Mouse (Mus musculus): ENCODE data around the gene Ctnnd2. TPM values are rescaled to one million over a fixed set of nuclear protein-coding genes. Genes with fewer than 3 reads are reported as not detected.

The Ctnnd2 gene
- polyA plus RNA-seq, 1 experiment from 2014 or later = 0.85 TPM

- H3K9ac ChIP-seq (ENCODE audit: low read depth, low read length) = no peak overlapping the region
- H3K4me1 ChIP-seq (replicated peaks; ENCODE audit: control insufficient read depth, insufficient read depth, low read length) = no peaks in the 10 kb centered on the region
- no peaks in the 10 kb centered on the region for H3K27me3 ChIP-seq (replicated peaks; ENCODE audit: control insufficient read depth, insufficient read depth, low read length)
- DNase-seq (ENCODE audit: low spot score) (no peak), ATAC-seq (replicated peaks; ENCODE audit: low FRiP score) (no peak)
- H3K9me3 ChIP-seq (ENCODE audit: control insufficient read depth, low read length) = no peaks in the 10 kb centered on the region; the same call in 1 of the 2 replicates
- H3K36me3 ChIP-seq (ENCODE audit: control insufficient read depth, insufficient read depth, low read length) = no peaks in the 10 kb centered on the region
- H3K27ac ChIP-seq (ENCODE audit: low read depth, low read length) = no peak overlapping the region
- 18% methylated on average over 6 of the region's 6 CpGs for WGBS
- no peak overlapping the region for H3K4me3 ChIP-seq (ENCODE audit: low read depth, low read length)
- no peak overlapping the region for H3K4me2 ChIP-seq
These were observed 568.3 kb downstream of the Ctnnd2 start for GRCm38 (mm10) chr15:30740728-30741127.

GRCm38 (mm10) chr15:30757991-30758390, 585.6 kb downstream of the Ctnnd2 start:
- Histone ChIP-seq H3K4me2 (no peak overlapping the region), H3K36me3 (ENCODE audit: control insufficient read depth, insufficient read depth, low read length) (no peaks in the 10 kb centered on the region), H3K27me3 (replicated peaks; ENCODE audit: control insufficient read depth, insufficient read depth, low read length) (no peaks in the 10 kb centered on the region), H3K4me3 (ENCODE audit: low read depth, low read length) (no peak overlapping the region), H3K9ac (ENCODE audit: low read depth, low read length) (no peak overlapping the region), H3K4me1 (replicated peaks; ENCODE audit: control insufficient read depth, insufficient read depth, low read length) (no peaks in the 10 kb centered on the region), H3K27ac (ENCODE audit: low read depth, low read length) (no peak overlapping the region), H3K9me3 (ENCODE audit: control insufficient read depth, low read length) (no peaks in the 10 kb centered on the region)
- WGBS = 64% methylated on average over 2 of the region's 2 CpGs
- no peak for ATAC-seq (replicated peaks; ENCODE audit: low FRiP score)
- no peak for DNase-seq (ENCODE audit: low spot score)

- 82% methylated on average over 5 of the region's 5 CpGs for whole genome bisulfite sequencing
- ATAC-seq (replicated peaks; ENCODE audit: low FRiP score) (no peak), DNase-seq (ENCODE audit: low spot score) (no peak)
- no peaks in the 10 kb centered on the region for H3K4me1 ChIP-seq (replicated peaks; ENCODE audit: control insufficient read depth, insufficient read depth, low read length)
- H3K27ac ChIP-seq (ENCODE audit: low read depth, low read length) = no peak overlapping the region
- H3K27me3 ChIP-seq (replicated peaks; ENCODE audit: control insufficient read depth, insufficient read depth, low read length) = no peaks in the 10 kb centered on the region
- no peak overlapping the region for H3K4me2 ChIP-seq
- no peaks in the 10 kb centered on the region for H3K9me3 ChIP-seq (ENCODE audit: control insufficient read depth, low read length)
- H3K9ac ChIP-seq (ENCODE audit: low read depth, low read length) = no peak overlapping the region
- H3K4me3 ChIP-seq (ENCODE audit: low read depth, low read length) = no peak overlapping the region
- no peaks in the 10 kb centered on the region for H3K36me3 ChIP-seq (ENCODE audit: control insufficient read depth, insufficient read depth, low read length)
These were observed 589.8 kb downstream of the Ctnnd2 start for GRCm38 (mm10) chr15:30762211-30762610.

DNA sequence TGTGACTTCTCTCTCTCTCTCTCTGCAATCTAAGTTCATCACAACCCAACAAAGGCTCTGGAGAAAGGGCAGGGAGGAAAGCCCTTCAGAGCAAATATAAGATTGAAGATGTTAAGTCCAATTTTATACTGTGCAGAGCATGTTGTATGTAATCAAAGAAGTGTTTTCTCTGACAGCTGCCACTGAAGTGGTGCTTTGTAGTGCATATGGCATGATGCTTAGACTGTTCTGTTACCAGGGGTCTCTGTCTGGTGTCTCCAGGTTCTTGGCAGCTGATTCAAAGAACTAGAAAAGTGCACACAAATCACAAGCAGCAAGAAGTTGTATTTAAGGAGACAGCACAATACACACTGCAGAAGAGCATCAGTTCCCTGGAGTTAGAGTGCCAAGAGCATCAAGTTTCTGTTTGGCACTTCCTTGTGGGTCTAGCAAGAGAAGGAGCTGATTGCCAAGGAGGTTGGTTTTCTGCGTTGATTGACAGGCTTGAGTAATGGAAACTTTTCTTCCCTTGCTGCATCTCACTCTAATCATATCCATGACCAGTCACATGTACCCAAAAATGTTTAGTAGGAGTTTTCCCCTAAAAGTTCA, 590.4 kb downstream of the Ctnnd2 start:
- Histone ChIP-seq H3K9me3 (ENCODE audit: control insufficient read depth, low read length) (no peaks in the 10 kb centered on the region), H3K4me1 (replicated peaks; ENCODE audit: control insufficient read depth, insufficient read depth, low read length) (no peaks in the 10 kb centered on the region), H3K9ac (ENCODE audit: low read depth, low read length) (no peak overlapping the region), H3K27ac (ENCODE audit: low read depth, low read length) (no peak overlapping the region), H3K36me3 (ENCODE audit: control insufficient read depth, insufficient read depth, low read length) (no peaks in the 10 kb centered on the region), H3K4me2 (no peak overlapping the region), H3K4me3 (ENCODE audit: low read depth, low read length) (no peak overlapping the region), H3K27me3 (replicated peaks; ENCODE audit: control insufficient read depth, insufficient read depth, low read length) (no peaks in the 10 kb centered on the region)
- DNase-seq (ENCODE audit: low spot score) (no peak), ATAC-seq (replicated peaks; ENCODE audit: low FRiP score) (no peak)
- WGBS = 66% methylated on average over 1 of the region's 1 CpGs

DNA sequence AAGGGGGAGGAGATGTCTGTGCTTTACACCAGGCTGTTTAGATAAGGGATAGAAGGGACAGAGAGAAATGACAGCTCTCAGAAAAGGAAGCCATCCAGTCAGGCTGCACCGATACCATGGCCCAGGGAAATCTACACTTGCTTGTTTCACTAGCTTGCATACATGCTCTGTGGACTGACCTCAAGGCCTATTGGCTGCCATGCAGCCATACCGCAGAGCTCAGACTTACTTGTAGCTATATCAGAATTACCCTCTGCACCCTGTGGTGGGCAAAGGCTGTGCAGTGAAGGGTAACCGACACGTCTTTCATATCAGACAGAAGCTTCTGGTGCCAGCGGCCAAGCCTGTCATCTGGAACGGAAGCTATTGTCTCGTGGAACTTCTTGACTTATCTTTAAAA, 604.5 kb downstream of the Ctnnd2 start:
- no peak overlapping the region for H3K4me3 ChIP-seq (ENCODE audit: low read depth, low read length)
- WGBS = 78% methylated on average over 7 of the region's 7 CpGs

GRCm38 (mm10) chr15:30777801-30778200, 605.4 kb downstream of the Ctnnd2 start:
- Histone ChIP-seq H3K27me3 (replicated peaks; ENCODE audit: control insufficient read depth, insufficient read depth, low read length) (no peaks in the 10 kb centered on the region), H3K9ac (ENCODE audit: low read depth, low read length) (no peak overlapping the region), H3K4me1 (replicated peaks; ENCODE audit: control insufficient read depth, insufficient read depth, low read length) (no peaks in the 10 kb centered on the region), H3K27ac (ENCODE audit: low read depth, low read length) (no peak overlapping the region), H3K9me3 (ENCODE audit: control insufficient read depth, low read length) (no peaks in the 10 kb centered on the region), H3K4me3 (ENCODE audit: low read depth, low read length) (no peak overlapping the region), H3K4me2 (no peak overlapping the region), H3K36me3 (ENCODE audit: control insufficient read depth, insufficient read depth, low read length) (no peaks in the 10 kb centered on the region)
- 86% methylated on average over 5 of the region's 5 CpGs for WGBS
- ATAC-seq (replicated peaks; ENCODE audit: low FRiP score) (no peak), DNase-seq (ENCODE audit: low spot score) (no peak)

More for the DNA sequence above, 604.5 kb downstream of the Ctnnd2 start:
- ATAC-seq (replicated peaks; ENCODE audit: low FRiP score) (no peak), DNase-seq (ENCODE audit: low spot score) (no peak)
- Histone ChIP-seq H3K27ac (ENCODE audit: low read depth, low read length) (no peak overlapping the region), H3K9me3 (ENCODE audit: control insufficient read depth, low read length) (no peaks in the 10 kb centered on the region), H3K27me3 (replicated peaks; ENCODE audit: control insufficient read depth, insufficient read depth, low read length) (no peaks in the 10 kb centered on the region), H3K36me3 (ENCODE audit: control insufficient read depth, insufficient read depth, low read length) (no peaks in the 10 kb centered on the region), H3K4me1 (replicated peaks; ENCODE audit: control insufficient read depth, insufficient read depth, low read length) (no peaks in the 10 kb centered on the region), H3K4me2 (no peak overlapping the region), H3K9ac (ENCODE audit: low read depth, low read length) (no peak overlapping the region)

DNA sequence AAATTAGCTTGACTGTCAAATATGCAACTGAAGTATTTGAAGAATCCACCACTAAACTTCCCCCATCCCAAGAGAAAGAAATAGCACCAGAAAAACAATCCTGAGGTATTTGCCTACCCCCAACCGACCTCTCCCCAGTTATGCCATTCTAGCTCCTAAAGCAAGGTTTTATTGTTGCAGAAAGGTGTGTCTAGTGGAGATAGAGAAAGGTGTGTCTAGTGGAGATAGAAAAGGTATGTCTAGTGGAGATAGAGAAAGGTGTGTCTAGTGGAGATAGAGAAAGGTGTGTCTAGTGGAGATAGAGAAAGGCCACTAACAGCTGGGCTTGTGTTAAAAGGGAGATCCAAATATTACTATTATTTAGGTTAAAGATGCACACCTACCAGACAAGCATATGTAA, 607.5 kb downstream of the Ctnnd2 start:
- 64% methylated on average over 1 of the region's 1 CpGs for WGBS
- no peaks in the 10 kb centered on the region for H3K4me1 ChIP-seq (replicated peaks; ENCODE audit: control insufficient read depth, insufficient read depth, low read length)
- H3K27ac ChIP-seq (ENCODE audit: low read depth, low read length) = no peak overlapping the region
- no peak overlapping the region for H3K4me3 ChIP-seq (ENCODE audit: low read depth, low read length)
- H3K9ac ChIP-seq (ENCODE audit: low read depth, low read length) = no peak overlapping the region
- no peak overlapping the region for H3K4me2 ChIP-seq
- no peaks in the 10 kb centered on the region for H3K36me3 ChIP-seq (ENCODE audit: control insufficient read depth, insufficient read depth, low read length)
- H3K27me3 ChIP-seq (replicated peaks; ENCODE audit: control insufficient read depth, insufficient read depth, low read length) = no peaks in the 10 kb centered on the region
- DNase-seq (ENCODE audit: low spot score) (no peak), ATAC-seq (replicated peaks; ENCODE audit: low FRiP score) (no peak)
- no peaks in the 10 kb centered on the region for H3K9me3 ChIP-seq (ENCODE audit: control insufficient read depth, low read length)

DNA sequence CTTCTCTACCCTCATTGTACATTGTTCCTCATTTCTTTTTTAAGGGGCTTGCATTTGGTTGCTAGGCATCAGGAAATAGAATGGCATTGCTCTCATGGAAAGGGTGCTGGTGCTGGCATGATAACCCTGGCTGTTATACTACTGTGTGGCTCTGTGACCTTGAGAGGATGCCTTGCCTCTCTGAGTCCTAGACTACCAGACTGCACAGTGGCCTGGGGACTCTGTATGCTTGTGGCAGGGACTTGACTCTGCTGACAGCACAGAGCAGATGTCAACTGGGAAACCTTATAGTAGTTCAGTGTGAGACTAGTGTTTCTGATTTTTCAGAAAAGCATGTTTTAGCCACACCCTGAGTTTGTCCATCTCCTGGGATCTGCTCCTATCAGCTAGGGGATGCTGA, 608.6 kb downstream of the Ctnnd2 start:
- Histone ChIP-seq H3K36me3 (ENCODE audit: control insufficient read depth, insufficient read depth, low read length) (no peaks in the 10 kb centered on the region), H3K4me3 (ENCODE audit: low read depth, low read length) (no peak overlapping the region), H3K9ac (ENCODE audit: low read depth, low read length) (no peak overlapping the region), H3K9me3 (ENCODE audit: control insufficient read depth, low read length) (no peaks in the 10 kb centered on the region), H3K4me1 (replicated peaks; ENCODE audit: control insufficient read depth, insufficient read depth, low read length) (no peaks in the 10 kb centered on the region), H3K27ac (ENCODE audit: low read depth, low read length) (no peak overlapping the region), H3K27me3 (replicated peaks; ENCODE audit: control insufficient read depth, insufficient read depth, low read length) (no peaks in the 10 kb centered on the region), H3K4me2 (no peak overlapping the region)
- ATAC-seq (replicated peaks; ENCODE audit: low FRiP score) (no peak), DNase-seq (ENCODE audit: low spot score) (no peak)

GRCm38 (mm10) chr15:30785706-30786320, 613.4 kb downstream of the Ctnnd2 start:
- Histone ChIP-seq H3K4me2 (no peak overlapping the region), H3K9me3 (ENCODE audit: control insufficient read depth, low read length) (no peaks in the 10 kb centered on the region), H3K9ac (ENCODE audit: low read depth, low read length) (no peak overlapping the region), H3K4me1 (replicated peaks; ENCODE audit: control insufficient read depth, insufficient read depth, low read length) (no peaks in the 10 kb centered on the region), H3K27me3 (replicated peaks; ENCODE audit: control insufficient read depth, insufficient read depth, low read length) (no peaks in the 10 kb centered on the region), H3K4me3 (ENCODE audit: low read depth, low read length) (no peak overlapping the region), H3K36me3 (ENCODE audit: control insufficient read depth, insufficient read depth, low read length) (no peaks in the 10 kb centered on the region), H3K27ac (ENCODE audit: low read depth, low read length) (no peak overlapping the region)
- ATAC-seq (replicated peaks; ENCODE audit: low FRiP score) (no peak), DNase-seq (ENCODE audit: low spot score) (no peak)
- 78% methylated on average over 5 of the region's 5 CpGs for WGBS
